Mouse (Mus musculus): ENCODE results near the gene Cacna1d. TPM values are rescaled to one million over a fixed set of nuclear protein-coding genes. Genes with fewer than 3 reads are reported as not detected.

The Cacna1d gene
- polyA plus RNA-seq, 1 experiment from 2014 or later: 8.2 TPM

GRCm38 (mm10) chr14:29996000-29996751 lies 495.1 kb downstream of the Cacna1d start:
- no peak overlapping the region for H3K27ac ChIP-seq (replicated peaks)
- H3K4me2 ChIP-seq (replicated peaks): no peak overlapping the region
- H3K36me3 ChIP-seq: peaks cover 62% of the 10 kb centered on the region
- no peak overlapping the region for H3K9ac ChIP-seq (replicated peaks)
- H3K27me3 ChIP-seq: no peaks in the 10 kb centered on the region
- no peaks in the 10 kb centered on the region for H3K4me1 ChIP-seq
- 95% methylated on average over 11 of the region's 11 CpGs for WGBS
- no peak overlapping the region for H3K4me3 ChIP-seq
- no peak for ATAC-seq (replicated peaks)
- no peaks in the 10 kb centered on the region for H3K9me3 ChIP-seq

GRCm38 (mm10) chr14:29994976-29995375 lies 496.3 kb downstream of the Cacna1d start:
- H3K4me2 ChIP-seq (replicated peaks): no peak overlapping the region
- peaks cover 74% of the 10 kb centered on the region for H3K36me3 ChIP-seq
- no peaks in the 10 kb centered on the region for H3K27me3 ChIP-seq
- WGBS: 97% methylated on average over 4 of the region's 4 CpGs
- no peak overlapping the region for H3K4me3 ChIP-seq
- no peak overlapping the region for H3K9ac ChIP-seq (replicated peaks)
- H3K4me1 ChIP-seq: no peaks in the 10 kb centered on the region
- H3K27ac ChIP-seq (replicated peaks): no peak overlapping the region
- H3K9me3 ChIP-seq: no peaks in the 10 kb centered on the region
- ATAC-seq (replicated peaks): no peak

Other genes starting within 250 kb of the Cacna1d start
- 19.2 and 21.2 TPM in 2 replicates for gene Dcp1a, start 11.9 kb downstream of the Cacna1d start, polyA plus RNA-seq (2015; fragmentation: Nextera tagmentation; extraction: Ambion mirVana)
- 327 and 333 TPM in 2 replicates for gene Tkt, start 56.9 kb upstream of the Cacna1d start, polyA plus RNA-seq (2015; fragmentation: Nextera tagmentation; extraction: Ambion mirVana)
- 32.1 and 32.3 TPM in 2 replicates for gene Prkcd, start 134.8 kb upstream of the Cacna1d start, polyA plus RNA-seq (2015; fragmentation: Nextera tagmentation; extraction: Ambion mirVana)
- 8.0 and 9.9 TPM in 2 replicates for gene Rft1, start 162.9 kb upstream of the Cacna1d start, polyA plus RNA-seq (2015; fragmentation: Nextera tagmentation; extraction: Ambion mirVana)
- 21.0 and 23.2 TPM in 2 replicates for gene Sfmbt1, start 223.4 kb upstream of the Cacna1d start, polyA plus RNA-seq (2015; fragmentation: Nextera tagmentation; extraction: Ambion mirVana)

Measured in forebrain, embryonic 15.5 days (tissue).